Mouse (Mus musculus): ENCODE data around the gene Trpm2. TPM values are rescaled to one million over a fixed set of nuclear protein-coding genes. Genes with fewer than 3 reads are reported as not detected.

Trpm2 gene
- polyA plus RNA-seq, 1 experiment, result 1.2 TPM

- no peak for TF ChIP-seq POLR2A (IDR thresholded peaks at IDR 0.05; ENCODE audit: low read depth, low read length)
- TF ChIP-seq CTCF (conservative IDR thresholded peaks at IDR 0.05; ENCODE audit: insufficient read depth, insufficient read length, low read depth, low read length), result no peak
- WGBS, result 95% methylated on average over 2 of the region's 2 CpGs
- DNase-seq, result no peak
- Histone ChIP-seq H3K27me3 (replicated peaks; ENCODE audit: control insufficient read depth, insufficient read depth, low read length) (no peaks in the 10 kb centered on the region), H3K4me1 (ENCODE audit: control insufficient read depth, insufficient read depth, low read length) (peaks cover 9% of the 10 kb centered on the region; the same call in 1 of the 2 replicates), H3K36me3 (ENCODE audit: control insufficient read depth, insufficient read depth, low read length) (no peaks in the 10 kb centered on the region), H3K4me3 (ENCODE audit: insufficient read depth, low read depth, low read length) (no peak overlapping the region), H3K27ac (ENCODE audit: insufficient read depth, low read depth, low read length) (no peak overlapping the region)
These were observed 32.0 kb upstream of the Trpm2 start for GRCm38 (mm10) chr10:78002316-78002715.

- Histone ChIP-seq H3K4me1 (ENCODE audit: control insufficient read depth, insufficient read depth, low read length) (peaks cover 5% of the 10 kb centered on the region; the same call in 1 of the 2 replicates), H3K4me3 (ENCODE audit: insufficient read depth, low read depth, low read length) (no peak overlapping the region), H3K27ac (ENCODE audit: insufficient read depth, low read depth, low read length) (no peak overlapping the region), H3K36me3 (ENCODE audit: control insufficient read depth, insufficient read depth, low read length) (no peaks in the 10 kb centered on the region), H3K27me3 (replicated peaks; ENCODE audit: control insufficient read depth, insufficient read depth, low read length) (no peaks in the 10 kb centered on the region)
- no peak for DNase-seq
- WGBS, result 61% methylated on average over 11 of the region's 11 CpGs
- TF ChIP-seq POLR2A (IDR thresholded peaks at IDR 0.05; ENCODE audit: low read depth, low read length) (no peak), CTCF (conservative IDR thresholded peaks at IDR 0.05; ENCODE audit: insufficient read depth, insufficient read length, low read depth, low read length) (no peak)
These were observed 31.4 kb upstream of the Trpm2 start for GRCm38 (mm10) chr10:78001796-78002195.

DNA sequence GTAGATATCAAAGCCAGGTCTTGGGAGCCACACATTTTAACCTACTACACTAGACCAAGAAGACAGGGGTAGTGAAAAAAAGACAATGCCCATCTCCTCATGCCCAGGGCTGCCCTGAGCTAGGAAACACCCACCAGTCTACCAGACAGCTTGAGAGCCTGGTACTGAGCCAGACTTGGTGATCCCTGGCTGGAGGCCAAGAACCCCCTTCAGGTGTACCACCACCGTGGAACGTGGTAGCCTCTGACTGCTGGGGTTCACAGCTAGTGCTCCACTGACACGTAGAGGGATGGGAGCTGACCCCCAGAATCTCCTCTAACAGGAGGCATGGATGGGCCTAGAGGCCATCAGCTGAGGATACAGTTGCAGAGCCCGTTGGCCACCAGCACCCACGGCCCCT lies 29.8 kb upstream of the Trpm2 start:
- Histone ChIP-seq H3K27me3 (replicated peaks; ENCODE audit: control insufficient read depth, insufficient read depth, low read length) (no peaks in the 10 kb centered on the region), H3K36me3 (ENCODE audit: control insufficient read depth, insufficient read depth, low read length) (no peaks in the 10 kb centered on the region), H3K4me1 (ENCODE audit: control insufficient read depth, insufficient read depth, low read length) (no peaks in the 10 kb centered on the region), H3K27ac (ENCODE audit: insufficient read depth, low read depth, low read length) (no peak overlapping the region), H3K4me3 (ENCODE audit: insufficient read depth, low read depth, low read length) (no peak overlapping the region)
- no peak for DNase-seq
- 91% methylated on average over 5 of the region's 5 CpGs for WGBS
- TF ChIP-seq POLR2A (IDR thresholded peaks at IDR 0.05; ENCODE audit: low read depth, low read length) (no peak), CTCF (conservative IDR thresholded peaks at IDR 0.05; ENCODE audit: insufficient read depth, insufficient read length, low read depth, low read length) (no peak)

GRCm38 (mm10) chr10:77995639-77996038 lies 25.3 kb upstream of the Trpm2 start:
- DNase-seq, result no peak
- no peak for TF ChIP-seq POLR2A (IDR thresholded peaks at IDR 0.05; ENCODE audit: low read depth, low read length)
- Histone ChIP-seq H3K27ac (ENCODE audit: insufficient read depth, low read depth, low read length) (no peak overlapping the region), H3K36me3 (ENCODE audit: control insufficient read depth, insufficient read depth, low read length) (no peaks in the 10 kb centered on the region), H3K4me3 (ENCODE audit: insufficient read depth, low read depth, low read length) (no peak overlapping the region), H3K27me3 (replicated peaks; ENCODE audit: control insufficient read depth, insufficient read depth, low read length) (no peaks in the 10 kb centered on the region), H3K4me1 (ENCODE audit: control insufficient read depth, insufficient read depth, low read length) (no peaks in the 10 kb centered on the region)
- WGBS, result 91% methylated on average over 3 of the region's 3 CpGs

GRCm38 (mm10) chr10:77985775-77986174 lies 15.4 kb upstream of the Trpm2 start:
- H3K4me3 ChIP-seq (ENCODE audit: insufficient read depth, low read depth, low read length), result no peak overlapping the region
- H3K4me1 ChIP-seq (ENCODE audit: control insufficient read depth, insufficient read depth, low read length), result no peaks in the 10 kb centered on the region
- no peak for TF ChIP-seq CTCF (conservative IDR thresholded peaks at IDR 0.05; ENCODE audit: insufficient read depth, insufficient read length, low read depth, low read length)
- no peak for TF ChIP-seq POLR2A (IDR thresholded peaks at IDR 0.05; ENCODE audit: low read depth, low read length)
- no peak for DNase-seq
- no peaks in the 10 kb centered on the region for H3K36me3 ChIP-seq (ENCODE audit: control insufficient read depth, insufficient read depth, low read length)
- 87% methylated on average over 5 of the region's 5 CpGs for WGBS
- H3K27me3 ChIP-seq (replicated peaks; ENCODE audit: control insufficient read depth, insufficient read depth, low read length), result no peaks in the 10 kb centered on the region
- H3K27ac ChIP-seq (ENCODE audit: insufficient read depth, low read depth, low read length), result no peak overlapping the region

DNA sequence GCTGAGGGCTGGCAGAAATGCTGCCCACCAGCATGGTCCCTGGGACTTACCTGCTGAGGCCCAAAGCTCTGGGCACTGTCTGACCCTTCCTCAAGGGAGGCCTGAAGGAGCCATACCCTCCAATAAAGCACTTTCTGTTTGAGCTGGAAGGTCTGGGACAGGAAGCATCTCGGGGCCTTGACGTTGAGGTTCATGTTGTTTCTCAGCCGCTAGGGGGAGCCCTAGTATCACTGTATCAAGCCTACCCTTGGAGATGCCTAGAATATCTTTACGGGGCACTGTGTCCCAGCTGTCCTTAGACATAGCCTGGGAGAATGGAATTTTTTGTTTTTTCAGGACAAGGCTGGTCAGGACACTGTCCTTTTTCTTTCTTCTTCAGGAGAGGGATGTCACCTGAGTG lies 14.3 kb upstream of the Trpm2 start:
- H3K27me3 ChIP-seq (replicated peaks; ENCODE audit: control insufficient read depth, insufficient read depth, low read length), result no peaks in the 10 kb centered on the region
- H3K27ac ChIP-seq (ENCODE audit: insufficient read depth, low read depth, low read length), result no peak overlapping the region
- no peaks in the 10 kb centered on the region for H3K36me3 ChIP-seq (ENCODE audit: control insufficient read depth, insufficient read depth, low read length)
- TF ChIP-seq CTCF (conservative IDR thresholded peaks at IDR 0.05; ENCODE audit: insufficient read depth, insufficient read length, low read depth, low read length) (peak; percentile 92), POLR2A (IDR thresholded peaks at IDR 0.05; ENCODE audit: low read depth, low read length) (no peak)
- WGBS, result 0% methylated on average over 4 of the region's 4 CpGs
- no peaks in the 10 kb centered on the region for H3K4me1 ChIP-seq (ENCODE audit: control insufficient read depth, insufficient read depth, low read length)
- peak; percentile 80 for DNase-seq
- no peak overlapping the region for H3K4me3 ChIP-seq (ENCODE audit: insufficient read depth, low read depth, low read length)

GRCm38 (mm10) chr10:77978351-77979350 lies 8.3 kb upstream of the Trpm2 start, which contains the start of gene 1810043G02Rik:
Gene 1810043G02Rik (plus strand): TSS chr10:77978524.
- Histone ChIP-seq H3K4me3 (ENCODE audit: insufficient read depth, low read depth, low read length) (peak within 1 kb of the TSS; percentile 76), H3K36me3 (ENCODE audit: control insufficient read depth, insufficient read depth, low read length) (no peaks in the 10 kb centered on the region), H3K27me3 (replicated peaks; ENCODE audit: control insufficient read depth, insufficient read depth, low read length) (no peaks in the 10 kb centered on the region), H3K4me1 (ENCODE audit: control insufficient read depth, insufficient read depth, low read length) (no peaks in the 10 kb centered on the region), H3K27ac (ENCODE audit: insufficient read depth, low read depth, low read length) (peak within 1 kb of the TSS; percentile 14; the same call in 1 of the 2 replicates)
- WGBS, result 1% methylated on average over 57 of the region's 57 CpGs
- DNase-seq, result peak; percentile 99
- peak; percentile 37 for TF ChIP-seq POLR2A (IDR thresholded peaks at IDR 0.05; ENCODE audit: low read depth, low read length)
- TF ChIP-seq CTCF (conservative IDR thresholded peaks at IDR 0.05; ENCODE audit: insufficient read depth, insufficient read length, low read depth, low read length), result no peak
